ENCODE assay signal across 25 mouse cellular contexts in the genomic region with DNA sequence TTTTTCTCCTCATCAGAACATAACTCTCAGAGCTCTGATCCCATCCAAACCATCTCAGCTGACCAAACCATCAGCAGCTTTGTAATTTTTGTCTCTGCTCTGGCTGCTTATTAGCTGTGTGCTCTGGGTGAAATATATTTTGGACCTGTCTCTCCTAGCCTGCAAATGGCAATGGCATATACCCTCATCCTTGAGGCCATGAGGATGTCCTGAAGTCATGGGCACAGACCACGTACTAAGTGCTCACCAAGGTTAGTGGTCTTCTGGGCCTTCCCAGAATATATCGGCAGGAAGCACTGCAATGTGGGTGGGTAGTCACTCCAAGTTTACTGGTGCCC. TPM values are rescaled to one million over a fixed set of nuclear protein-coding genes. Genes with fewer than 3 reads are reported as not detected.
DNase-seq lines count a peak whose midpoint lies in the region; ATAC-seq and TF ChIP-seq lines count a peak whose summit lies in the region.
"Had no signal": no experiment of that assay in that cellular context is flagged by ENCODE, and none has a peak within 500 bp of the region (broad histone marks: within the 10 kb centered on the region; RNA-seq: fewer than 3 reads in every experiment).

No protein-coding gene starts in this region.

- peaks cover 17% of the 10 kb centered on the region for H3K36me3 ChIP-seq in heart, adult 2 months (ENCODE audit: control insufficient read depth, insufficient read depth, low read length)
- H3K36me3 ChIP-seq in heart, embryonic 12.5 days: peaks cover 16% of the 10 kb centered on the region
- peaks cover 21% of the 10 kb centered on the region for H3K36me3 ChIP-seq in heart, postnatal 0 days (replicated peaks; ENCODE audit: control insufficient read depth, insufficient read depth, low read length)
- H3K36me3 ChIP-seq in megakaryocyte, embryonic 14.5 days (replicated peaks; ENCODE audit: low read length): peaks cover 51% of the 10 kb centered on the region

- H3K4me2 ChIP-seq in heart, embryonic 12.5 days: no peak overlapping the region
- H3K4me2 ChIP-seq in heart, postnatal 0 days (ENCODE audit: low read depth, low read length): no peak overlapping the region
- H3K4me2 ChIP-seq: embryonic facial prominence, embryonic 15.5 days; hindbrain, embryonic 12.5 days; lung, embryonic 15.5 days; neural tube, embryonic 13.5 days had no signal

- H3K9ac ChIP-seq in heart, adult 2 months (ENCODE audit: low read depth, low read length): peak overlapping the region; percentile 50
- H3K9ac ChIP-seq in heart, embryonic 12.5 days: no peak overlapping the region
- no peak overlapping the region for H3K9ac ChIP-seq in heart, postnatal 0 days (replicated peaks; ENCODE audit: low read depth, low read length)
- H3K9ac ChIP-seq: embryonic facial prominence, embryonic 15.5 days; hindbrain, embryonic 12.5 days; lung, embryonic 15.5 days; neural tube, embryonic 13.5 days had no signal

- WGBS in heart, adult 2 months: 40% methylated on average over 2 of the region's 2 CpGs
- 72% methylated on average over 2 of the region's 2 CpGs for WGBS in heart, embryonic 12.5 days
- WGBS in heart, postnatal 0 days: 44% methylated on average over 2 of the region's 2 CpGs

- TF ChIP-seq CTCF in heart, adult 2 months (IDR thresholded peaks at IDR 0.05): no peak
- no peak for TF ChIP-seq CTCF in heart, postnatal 0 days (IDR thresholded peaks at IDR 0.05; ENCODE audit: low read depth)

- 0 out of 2 replicates have a peak, but pooled peaks cover 3% of the 10 kb centered on the region for H3K79me2 ChIP-seq in heart, adult 2 months (replicated peaks; ENCODE audit: control insufficient read depth, insufficient read depth, low read length)

- no peak for TF ChIP-seq EP300 in heart, adult 2 months (IDR thresholded peaks at IDR 0.05; ENCODE audit: insufficient read depth, low read depth, low read length)
- TF ChIP-seq EP300 in heart, postnatal 0 days (IDR thresholded peaks at IDR 0.05; ENCODE audit: low read depth): no peak

- peak overlapping the region; percentile 89 for H3K27ac ChIP-seq in heart, adult 2 months
- no peak overlapping the region for H3K27ac ChIP-seq in heart, embryonic 12.5 days (ENCODE audit: poor library complexity, severe bottlenecking)
- H3K27ac ChIP-seq in heart, postnatal 0 days (ENCODE audit: low read depth): peak overlapping the region; percentile 71
- H3K27ac ChIP-seq: embryonic facial prominence, embryonic 15.5 days; hindbrain, embryonic 12.5 days; lung, embryonic 15.5 days; midbrain, embryonic 10.5 days; neural tube, embryonic 13.5 days had no signal

- H3K9me3 ChIP-seq in heart, embryonic 12.5 days (replicated peaks): no peaks in the 10 kb centered on the region
- no peaks in the 10 kb centered on the region for H3K9me3 ChIP-seq in heart, postnatal 0 days (replicated peaks; ENCODE audit: control insufficient read depth, low read length)
- H3K9me3 ChIP-seq in megakaryocyte, embryonic 14.5 days: no peaks in the 10 kb centered on the region
- H3K9me3 ChIP-seq: embryonic facial prominence, embryonic 15.5 days; hindbrain, embryonic 12.5 days; lung, embryonic 15.5 days; neural tube, embryonic 13.5 days had no signal

- peaks cover 9% of the 10 kb centered on the region for H3K4me1 ChIP-seq in heart, adult 2 months (ENCODE audit: control insufficient read depth, insufficient read depth, low read length)
- H3K4me1 ChIP-seq in heart, embryonic 12.5 days (replicated peaks): peaks cover 47% of the 10 kb centered on the region
- peaks cover 29% of the 10 kb centered on the region for H3K4me1 ChIP-seq in heart, postnatal 0 days (ENCODE audit: control insufficient read depth, insufficient read depth)
- H3K4me1 ChIP-seq in megakaryocyte, embryonic 14.5 days: peaks cover 79% of the 10 kb centered on the region
- H3K4me1 ChIP-seq: lung, embryonic 15.5 days had no signal

- peak overlapping the region; percentile 49 for H3K4me3 ChIP-seq in heart, adult 2 months
- H3K4me3 ChIP-seq in heart, embryonic 12.5 days: no peak overlapping the region
- H3K4me3 ChIP-seq in heart, postnatal 0 days (ENCODE audit: low read depth, low read length): no peak overlapping the region
- peak overlapping the region; percentile 80 for H3K4me3 ChIP-seq in megakaryocyte, embryonic 14.5 days (replicated peaks)
- H3K4me3 ChIP-seq: embryonic facial prominence, embryonic 15.5 days; hindbrain, embryonic 12.5 days; lung, embryonic 15.5 days; midbrain, embryonic 10.5 days; myocyte; neural tube, embryonic 13.5 days had no signal

- no peak for ATAC-seq in heart, embryonic 12.5 days (ENCODE audit: insufficient number of reproducible peaks, low FRiP score)
- ATAC-seq in heart, postnatal 0 days (ENCODE audit: insufficient read depth, low read depth): no peak
- no peak for ATAC-seq in megakaryocyte, adult 5-6 weeks (ENCODE audit: poor library complexity, severe bottlenecking)
- ATAC-seq: CD4-positive, CD25-positive, alpha-beta regulatory T cell, adult 4 months; forebrain, embryonic 14.5 days; midbrain, embryonic 16.5 days had no signal

- peak; percentile 75 for TF ChIP-seq POLR2A in heart, adult 2 months (IDR thresholded peaks at IDR 0.05; ENCODE audit: insufficient read depth, low read depth, low read length)

- DNase-seq in heart, adult 2 months: peak in 1 of 2 experiments; percentile 40
- no peak for DNase-seq in heart, postnatal 0 days (ENCODE audit: low spot score)
- DNase-seq in heart, adult 18-20 months: no peak
- DNase-seq in testis, postnatal 10 days (ENCODE audit: low spot score): peak; percentile 29
- DNase-seq in Muller cell, postnatal 12 days (ENCODE audit: inconsistent ontology term): no peak
- DNase-seq: adrenal gland, postnatal 25 days; cerebellum, adult 11 months; cerebellum, adult 9-11 months; gastrocnemius, postnatal 10 days; layer of hippocampus, adult 9-11 months; retina, postnatal 1 day; right cerebral cortex, postnatal 25 days; thymus, postnatal 14 days had no signal

- H3K27me3 ChIP-seq in heart, adult 2 months (ENCODE audit: control insufficient read depth, insufficient read depth, low read length): no peaks in the 10 kb centered on the region
- no peaks in the 10 kb centered on the region for H3K27me3 ChIP-seq in heart, embryonic 12.5 days (replicated peaks)
- H3K27me3 ChIP-seq in heart, postnatal 0 days (ENCODE audit: control insufficient read depth, insufficient read depth, low read length): no peaks in the 10 kb centered on the region
- no peaks in the 10 kb centered on the region for H3K27me3 ChIP-seq in megakaryocyte, embryonic 14.5 days (replicated peaks)
- H3K27me3 ChIP-seq: embryonic facial prominence, embryonic 15.5 days; hindbrain, embryonic 12.5 days; lung, embryonic 15.5 days; neural tube, embryonic 13.5 days had no signal

- intact Hi-C loops in heart, adult 2 months (cut with DNase I): no loop called here

RNA-seq across cellular contexts. Expression of gene A930033H14Rik, which starts 6.4 kb away (rescaled TPM):
- total RNA-seq in heart, adult 2 months (2021): 1 to 10 TPM; 1.1 TPM
- polyA plus RNA-seq in heart, adult 2 months (2012; rRNA removed): 0.61 TPM in 2 replicates
- 1.9 TPM in 2 replicates for polyA plus RNA-seq in heart, embryonic 12.5 days (2016; fragmentation: Nextera tagmentation; extraction: Ambion mirVana)
- total RNA-seq in heart, postnatal 0 days (2014; rRNA removed; ENCODE audit: low replicate concordance): 1.5 and 1.7 TPM in 2 replicates
- polyA plus RNA-seq in heart, postnatal 0 days (2015; fragmentation: Nextera tagmentation; extraction: Ambion mirVana): 2.2 and 2.3 TPM in 2 replicates
- under 1 TPM; 0.72 to 0.85 TPM for total RNA-seq in heart, adult 18-20 months (2021)
- 1.2 and 3.0 TPM in 2 replicates for polyA plus RNA-seq in megakaryocyte, embryonic 14.5 days (2012; ENCODE audit: insufficient read depth, low replicate concordance)
- 0.33 and 1.1 TPM in 2 replicates for total RNA-seq in megakaryocyte, adult 5-6 weeks (2015)
- 0.37 TPM in 2 replicates for total RNA-seq in megakaryocyte, adult 5-6 weeks (2017)
- polyA plus RNA-seq: CD4-positive, CD25-positive, alpha-beta regulatory T cell, adult 4 months had no signal

Comparison
In these comparisons a context has a peak if more than half of its experiments do, and no peak if none do; other contexts are left out.
1. H3K4me3 ChIP-seq: peak in heart, adult 2 months (single experiment) and megakaryocyte, embryonic 14.5 days (single experiment); none in heart, embryonic 12.5 days (single experiment) and heart, postnatal 0 days (single experiment).